Mouse (Mus musculus) small intestine, adult 2 months (tissue): ENCODE data around the gene Asic5.

Experiments
- CTCF ChIP-seq: fragments of 200-500 bp; IDR thresholded peaks from 2 replicates; pipeline ENCODE4 v1.5.1; 2012; ENCODE audit warnings: low read depth, mild to moderate bottlenecking, control low read depth, inconsistent platforms, low read length, moderate library complexity, mixed read lengths; ENCODE audit not compliant: insufficient replicate concordance, insufficient read length; ENCODE audit errors: extremely low read depth
- POLR2A ChIP-seq: fragments of 200-500 bp; IDR thresholded peaks from 2 replicates; pipeline ENCODE4 v1.6.1; 2012; ENCODE audit warnings: low read depth, mild to moderate bottlenecking, control low read depth, inconsistent platforms, low read length, moderate library complexity

DNA sequence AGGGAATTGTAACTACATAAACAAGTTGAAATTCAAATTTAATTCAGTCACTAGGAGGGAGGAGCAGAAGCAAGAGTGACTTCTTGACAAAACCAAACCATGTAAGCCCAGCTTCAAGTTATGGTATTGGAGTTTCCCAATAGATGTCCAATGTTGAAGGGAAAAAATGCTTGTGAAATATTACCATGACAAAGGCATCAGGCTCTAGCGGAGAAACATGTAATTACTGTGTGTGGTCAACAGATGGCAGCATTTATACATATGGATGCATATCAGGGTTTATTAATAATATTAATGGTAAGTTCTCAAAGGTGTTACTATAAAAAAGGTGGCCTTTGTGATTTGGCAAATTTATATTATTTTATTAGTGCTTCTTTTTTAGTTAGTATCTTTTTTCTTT lies 13.9 kb downstream of the Asic5 start:
- TF ChIP-seq CTCF (no peak), POLR2A (no peak)
